ENCODE assay signal across 21 mouse cellular contexts in genomic region chr19:54688630-54689029, GRCm38 (mm10).
DNase-seq lines count a peak whose midpoint lies in the region; ATAC-seq and TF ChIP-seq lines count a peak whose summit lies in the region.
"Had no signal": no experiment of that assay in that cellular context is flagged by ENCODE, and none has a peak within 500 bp of the region (broad histone marks: within the 10 kb centered on the region; RNA-seq: fewer than 3 reads in every experiment).

No protein-coding gene starts in this region.

- no peak overlapping the region for H3K4me2 ChIP-seq in kidney, embryonic 15.5 days
- H3K4me2 ChIP-seq in kidney, embryonic 14.5 days (replicated peaks; ENCODE audit: low read depth, low read length) = no peak overlapping the region
- no peak overlapping the region for H3K4me2 ChIP-seq in kidney, postnatal 0 days (ENCODE audit: low read length)
- H3K4me2 ChIP-seq: embryonic facial prominence, embryonic 15.5 days; neural tube, embryonic 13.5 days had no signal

- H3K9ac ChIP-seq in kidney, embryonic 15.5 days = no peak overlapping the region
- H3K9ac ChIP-seq in kidney, embryonic 14.5 days (ENCODE audit: low read depth, low read length) = no peak overlapping the region
- H3K9ac ChIP-seq in kidney, postnatal 0 days (ENCODE audit: low read depth, low read length) = no peak overlapping the region
- H3K9ac ChIP-seq: embryonic facial prominence, embryonic 15.5 days; neural tube, embryonic 13.5 days had no signal

- 0 out of 2 replicates have a peak overlapping the region, but pooled peaks have one; percentile 35 for H3K27ac ChIP-seq in kidney, embryonic 15.5 days
- no peak overlapping the region for H3K27ac ChIP-seq in kidney, embryonic 14.5 days (ENCODE audit: low read depth, low read length)
- H3K27ac ChIP-seq in kidney, postnatal 0 days = no peak overlapping the region
- H3K27ac ChIP-seq: embryonic facial prominence, embryonic 15.5 days; forebrain, embryonic 10.5 days; neural tube, embryonic 13.5 days had no signal

- peak; percentile 2 for DNase-seq in adrenal gland, adult 2 months
- DNase-seq in adrenal gland, postnatal 4 days (ENCODE audit: low spot score in 2 of 2) = no peak
- peak; percentile 63 for DNase-seq in kidney, postnatal 0 days (ENCODE audit: low spot score)
- DNase-seq in urinary bladder, postnatal 25 days (ENCODE audit: low spot score) = no peak
- DNase-seq in frontal cortex, postnatal 14 days (ENCODE audit: low spot score in 2 of 2) = no peak
- no peak for DNase-seq in layer of hippocampus, postnatal 36 days
- DNase-seq: cerebellum, adult 9-10 months; gastrocnemius, postnatal 14 days; left cerebral cortex, postnatal 4 days; liver; lung, postnatal 10 days; midbrain, embryonic 14.5 days; right cerebral cortex, adult 18-20 months; thymus, postnatal 14 days had no signal

- H3K4me3 ChIP-seq in kidney, embryonic 15.5 days (replicated peaks) = no peak overlapping the region
- H3K4me3 ChIP-seq in kidney, embryonic 14.5 days (ENCODE audit: low read length) = no peak overlapping the region
- no peak overlapping the region for H3K4me3 ChIP-seq in kidney, postnatal 0 days (replicated peaks; ENCODE audit: low read depth, low read length)
- H3K4me3 ChIP-seq: embryonic facial prominence, embryonic 15.5 days; forebrain, embryonic 10.5 days; neural tube, embryonic 13.5 days had no signal

- H3K9me3 ChIP-seq in kidney, embryonic 15.5 days (replicated peaks) = no peaks in the 10 kb centered on the region
- no peaks in the 10 kb centered on the region for H3K9me3 ChIP-seq in kidney, embryonic 14.5 days (ENCODE audit: control insufficient read depth, low read length)
- H3K9me3 ChIP-seq in kidney, postnatal 0 days (replicated peaks; ENCODE audit: low read length) = no peaks in the 10 kb centered on the region
- H3K9me3 ChIP-seq: embryonic facial prominence, embryonic 15.5 days; forebrain, embryonic 10.5 days; neural tube, embryonic 13.5 days had no signal

- peak; percentile 56; the same call in 1 of the 2 replicates for ATAC-seq in kidney, embryonic 15.5 days (replicated peaks; ENCODE audit: low FRiP score)
- ATAC-seq in kidney, embryonic 14.5 days (ENCODE audit: low FRiP score, low TSS enrichment) = no peak
- no peak for ATAC-seq in kidney, postnatal 0 days (replicated peaks; ENCODE audit: low FRiP score, low read depth)
- ATAC-seq: inflammation-experienced regulatory T-cells, adult 6 months; Patski had no signal

- H3K27me3 ChIP-seq in kidney, embryonic 15.5 days = no peaks in the 10 kb centered on the region
- H3K27me3 ChIP-seq in kidney, embryonic 14.5 days (ENCODE audit: control insufficient read depth, insufficient read depth, low read length) = no peaks in the 10 kb centered on the region
- no peaks in the 10 kb centered on the region for H3K27me3 ChIP-seq in kidney, postnatal 0 days (ENCODE audit: insufficient read depth, low read length)
- H3K27me3 ChIP-seq: embryonic facial prominence, embryonic 15.5 days; neural tube, embryonic 13.5 days had no signal

- no peak for TF ChIP-seq CTCF in kidney, postnatal 0 days (IDR thresholded peaks at IDR 0.05; ENCODE audit: low read depth)

- no peaks in the 10 kb centered on the region for H3K4me1 ChIP-seq in kidney, embryonic 15.5 days
- H3K4me1 ChIP-seq in kidney, embryonic 14.5 days (ENCODE audit: control insufficient read depth, insufficient read depth, low read length) = no peaks in the 10 kb centered on the region
- H3K4me1 ChIP-seq in kidney, postnatal 0 days (replicated peaks; ENCODE audit: insufficient read depth, low read length) = no peaks in the 10 kb centered on the region
- H3K4me1 ChIP-seq: embryonic facial prominence, embryonic 15.5 days; forebrain, embryonic 10.5 days; neural tube, embryonic 13.5 days had no signal

- no peaks in the 10 kb centered on the region for H3K36me3 ChIP-seq in kidney, embryonic 15.5 days
- no peaks in the 10 kb centered on the region for H3K36me3 ChIP-seq in kidney, embryonic 14.5 days (ENCODE audit: control insufficient read depth, insufficient read depth, low read length)
- H3K36me3 ChIP-seq in kidney, postnatal 0 days (ENCODE audit: insufficient read depth, low read length) = no peaks in the 10 kb centered on the region
- H3K36me3 ChIP-seq: embryonic facial prominence, embryonic 15.5 days; forebrain, embryonic 10.5 days; neural tube, embryonic 13.5 days had no signal

Comparison
In these comparisons a context has a peak if more than half of its experiments do, and no peak if none do; other contexts are left out.
1. DNase-seq: peak in adrenal gland, adult 2 months (single experiment) and kidney, postnatal 0 days (single experiment); none in adrenal gland, postnatal 4 days (0 of 2), urinary bladder, postnatal 25 days (single experiment), frontal cortex, postnatal 14 days (0 of 2) and layer of hippocampus, postnatal 36 days (0 of 2).